Mouse (Mus musculus): ENCODE measurements at regions not wholly inside any gene's neighbourhood (a gene's known extent, or its start where the extent isn't known, plus 50 kb on each side); places are given as distances from the start of the nearest gene placed in this dataset.

GRCm38 (mm10) chr17:67557351-67557870 is 75.1 kb downstream of the Lrrc30 start:
- TF ChIP-seq CTCF (IDR thresholded peaks at IDR 0.05; ENCODE audit: control insufficient read depth, insufficient read depth, insufficient replicate concordance, low read depth, low read length), result no peak
- no peak for TF ChIP-seq POLR2A (IDR thresholded peaks at IDR 0.05; ENCODE audit: control insufficient read depth, low read depth, low read length)
